Mouse (Mus musculus) stomach, postnatal 0 days (tissue): ENCODE measurements around the gene Stk31. TPM values are rescaled to one million over a fixed set of nuclear protein-coding genes. Genes with fewer than 3 reads are reported as not detected.
"Not testable (repeated sequence)": the region's sequence is repeated elsewhere in the genome, so short reads cannot be mapped to it uniquely, and the experiment has no call there.

Source experiments
- ATAC-seq: fragments of 200-750 bp; cut with Nextera tagmentation; 2 replicates; pipeline ENCODE4 v1.8.0; 2017; ENCODE audit not compliant: low FRiP score, low TSS enrichment
- DNase-seq: peaks from one replicate; pipeline ENCODE4 v3.0.0-alpha.2; 2016; ENCODE audit warnings: low spot score
- H3K27ac ChIP-seq: fragments of 300-500 bp; sonication (generic); replicated peaks from 2 replicates; pipeline ENCODE4 v1.5.1; 2014; ENCODE audit warnings: mild to moderate bottlenecking, control low read depth
- H3K27me3 ChIP-seq: fragments of 300-500 bp; sonication (generic); 2 replicates; pipeline ENCODE4 v1.6.1; 2014; ENCODE audit warnings: low read length; ENCODE audit not compliant: control insufficient read depth, insufficient read depth
- H3K36me3 ChIP-seq: fragments of 300-500 bp; sonication (generic); 2 replicates; pipeline ENCODE4 v1.6.1; 2014; ENCODE audit warnings: low read length, mixed read lengths; ENCODE audit not compliant: control insufficient read depth, insufficient read depth
- H3K4me1 ChIP-seq: fragments of 300-500 bp; sonication (generic); replicated peaks from 2 replicates; pipeline ENCODE4 v1.6.1; 2014; ENCODE audit warnings: antibody characterized with exemption; ENCODE audit not compliant: control insufficient read depth, insufficient read depth
- H3K4me2 ChIP-seq: fragments of 300-500 bp; sonication (generic); replicated peaks from 2 replicates; pipeline ENCODE4 v1.6.1; 2014; ENCODE audit warnings: low read depth, mild to moderate bottlenecking, control low read depth, moderate library complexity
- H3K4me3 ChIP-seq: fragments of 300-500 bp; sonication (generic); 2 replicates; pipeline ENCODE4 v1.5.1; 2014; ENCODE audit warnings: low read depth, low read length, control low read depth
- H3K9ac ChIP-seq: fragments of 300-500 bp; sonication (generic); 2 replicates; pipeline ENCODE4 v1.6.1; 2014; ENCODE audit warnings: mild to moderate bottlenecking, low read length, control low read depth, mixed read lengths
- H3K9me3 ChIP-seq: fragments of 300-500 bp; sonication (generic); 2 replicates; pipeline ENCODE4 v1.6.1; 2016; ENCODE audit warnings: low read length; ENCODE audit not compliant: control insufficient read depth
- CTCF ChIP-seq: IDR thresholded peaks from 2 replicates; pipeline ENCODE4 v1.5.1; 2016; ENCODE audit warnings: antibody characterized with exemption, low read depth, mild to moderate bottlenecking, moderate library complexity
- EP300 ChIP-seq: optimal IDR thresholded peaks from 2 replicates; pipeline ENCODE3; 2016; ENCODE audit warnings: antibody characterized with exemption
- WGBS: fragments of 180-500 bp; shearing (Covaris S2); extraction: QIAGEN DNeasy Blood & Tissue Kit; methylation state at CpG from one replicate; pipeline ENCODE4 v1.1.7; 2014; 5-methylcytosine and 5-hydroxymethylcytosine counted together
- polyA plus RNA-seq: library from polyadenylated mRNA; unstranded; fragments of >200 nt; fragmentation: Nextera tagmentation; extraction: Ambion mirVana; gene quantifications from 2 replicates; pipeline ENCODE4 v1.2.1, GENCODE M21; 2015

The Stk31 gene
- polyA plus RNA-seq, 1 experiment from 2014 or later, result not detected

- H3K9ac ChIP-seq, result no peak overlapping the region
- TF ChIP-seq EP300, result no peak
- peak; percentile 74 for TF ChIP-seq CTCF
- no peaks in the 10 kb centered on the region for H3K9me3 ChIP-seq
- no peak overlapping the region for H3K27ac ChIP-seq
- H3K27me3 ChIP-seq, result no peaks in the 10 kb centered on the region
- H3K4me1 ChIP-seq, result no peaks in the 10 kb centered on the region
- no peaks in the 10 kb centered on the region for H3K36me3 ChIP-seq
- ATAC-seq (no peak), DNase-seq (no peak)
- H3K4me3 ChIP-seq, result no peak overlapping the region
- H3K4me2 ChIP-seq, result no peak overlapping the region
These were observed 3.0 kb downstream of the Stk31 start for GRCm38 (mm10) chr6:49398365-49398764.

- 72% methylated on average over 3 of the region's 3 CpGs for WGBS
- H3K4me3 ChIP-seq, result no peak overlapping the region
- H3K9me3 ChIP-seq, result no peaks in the 10 kb centered on the region
- H3K4me1 ChIP-seq, result no peaks in the 10 kb centered on the region
- TF ChIP-seq EP300 (no peak), CTCF (no peak)
- H3K9ac ChIP-seq, result no peak overlapping the region
- DNase-seq, result no peak
- H3K27ac ChIP-seq, result no peak overlapping the region
- ATAC-seq, result no peak
- no peaks in the 10 kb centered on the region for H3K36me3 ChIP-seq
- H3K4me2 ChIP-seq, result no peak overlapping the region
- no peaks in the 10 kb centered on the region for H3K27me3 ChIP-seq
These were observed 15.4 kb downstream of the Stk31 start for GRCm38 (mm10) chr6:49410830-49411229.

GRCm38 (mm10) chr6:49412967-49413366, 17.6 kb downstream of the Stk31 start:
- H3K4me3 ChIP-seq, H3K4me2 ChIP-seq, H3K9me3 ChIP-seq, H3K27me3 ChIP-seq, H3K9ac ChIP-seq, H3K27ac ChIP-seq, DNase-seq, H3K36me3 ChIP-seq, H3K4me1 ChIP-seq, ATAC-seq: not testable (repeated sequence)
- 73% methylated on average over 2 of the region's 2 CpGs for WGBS

- Histone ChIP-seq H3K4me2 (no peak overlapping the region), H3K9ac (no peak overlapping the region), H3K4me3 (no peak overlapping the region), H3K27ac (no peak overlapping the region), H3K4me1 (no peaks in the 10 kb centered on the region), H3K9me3 (no peaks in the 10 kb centered on the region), H3K27me3 (no peaks in the 10 kb centered on the region), H3K36me3 (no peaks in the 10 kb centered on the region)
- 73% methylated on average over 1 of the region's 1 CpGs for WGBS
- TF ChIP-seq CTCF (no peak), EP300 (no peak)
- ATAC-seq, result no peak
- DNase-seq, result no peak
These were observed 20.6 kb downstream of the Stk31 start for GRCm38 (mm10) chr6:49415971-49416370.

- ATAC-seq, result no peak
- no peak overlapping the region for H3K9ac ChIP-seq
- no peak for DNase-seq
- 48% methylated on average over 1 of the region's 1 CpGs for WGBS
- H3K27me3 ChIP-seq, result no peaks in the 10 kb centered on the region
- H3K9me3 ChIP-seq, result no peaks in the 10 kb centered on the region
- no peaks in the 10 kb centered on the region for H3K36me3 ChIP-seq
- H3K4me2 ChIP-seq, result no peak overlapping the region
- H3K4me1 ChIP-seq, result no peaks in the 10 kb centered on the region
- no peak overlapping the region for H3K4me3 ChIP-seq
- no peak overlapping the region for H3K27ac ChIP-seq
- TF ChIP-seq CTCF (no peak), EP300 (no peak)
These were observed 41.9 kb downstream of the Stk31 start for GRCm38 (mm10) chr6:49437306-49437705.

- no peak for ATAC-seq
- H3K9me3 ChIP-seq, result no peaks in the 10 kb centered on the region
- H3K27me3 ChIP-seq, result no peaks in the 10 kb centered on the region
- TF ChIP-seq EP300, result no peak
- TF ChIP-seq CTCF, result no peak
- no peak for DNase-seq
- no peak overlapping the region for H3K27ac ChIP-seq
- H3K4me3 ChIP-seq, result no peak overlapping the region
- H3K36me3 ChIP-seq, result no peaks in the 10 kb centered on the region
- no peaks in the 10 kb centered on the region for H3K4me1 ChIP-seq
- no peak overlapping the region for H3K4me2 ChIP-seq
- WGBS, result 69% methylated on average over 5 of the region's 5 CpGs
- no peak overlapping the region for H3K9ac ChIP-seq
These were observed 62.7 kb downstream of the Stk31 start for GRCm38 (mm10) chr6:49458112-49458511.
